Mouse (Mus musculus) G1E (cell line): ENCODE data around the gene Ugt1a5. TPM values are rescaled to one million over a fixed set of nuclear protein-coding genes. Genes with fewer than 3 reads are reported as not detected.
"Not testable (repeated sequence)": the region's sequence is repeated elsewhere in the genome, so short reads cannot be mapped to it uniquely, and the experiment has no call there.

Source experiments
- ATAC-seq: 2 replicates; pipeline ENCODE4 v1.8.0; 2016; ENCODE audit warnings: mild to moderate bottlenecking; ENCODE audit not compliant: insufficient number of reproducible peaks, poor library complexity, low FRiP score, severe bottlenecking; ENCODE audit errors: extremely low read depth
- DNase-seq: peaks from one replicate; pipeline ENCODE4 v3.0.0; 2012; ENCODE audit warnings: low spot score
- H3K27me3 ChIP-seq: 2 replicates; pipeline ENCODE4 v1.6.1; 2012; ENCODE audit warnings: mild to moderate bottlenecking, low read length, inconsistent platforms; ENCODE audit not compliant: insufficient read depth
- H3K36me3 ChIP-seq: replicated peaks from 2 replicates; pipeline ENCODE3; 2012; ENCODE audit warnings: mild to moderate bottlenecking, inconsistent platforms
- H3K4me1 ChIP-seq: 2 replicates; pipeline ENCODE4 v1.6.1; 2012; ENCODE audit warnings: low read depth, low read length, inconsistent platforms, mixed read lengths; ENCODE audit not compliant: insufficient read depth
- H3K4me3 ChIP-seq: 2 replicates; pipeline ENCODE4 v1.5.1; 2012; ENCODE audit warnings: low read depth, mild to moderate bottlenecking, inconsistent platforms, low read length, moderate library complexity, mixed read lengths
- H3K9me3 ChIP-seq: replicated peaks from 2 replicates; pipeline ENCODE4 v1.6.1; 2012; ENCODE audit warnings: inconsistent platforms
- CTCF ChIP-seq: IDR thresholded peaks from 2 replicates; pipeline ENCODE4 v1.5.1; 2012; ENCODE audit warnings: low read depth, low read length, inconsistent platforms, mixed read lengths
- GATA1 ChIP-seq: IDR thresholded peaks from 2 replicates; pipeline ENCODE4 v1.6.1; 2012; ENCODE audit warnings: borderline replicate concordance, low read length, inconsistent platforms, mixed read lengths
- GATA2 ChIP-seq: IDR thresholded peaks from 2 replicates; pipeline ENCODE4 v1.6.1; 2012; ENCODE audit warnings: low read depth, low read length, inconsistent platforms, borderline replicate concordance
- POLR2AphosphoS5 ChIP-seq: IDR thresholded peaks from 2 replicates; pipeline ENCODE4 v1.6.1; 2012; ENCODE audit warnings: low read depth, low read length, inconsistent platforms; ENCODE audit not compliant: insufficient replicate concordance
- TAL1 ChIP-seq: conservative IDR thresholded peaks from 2 replicates; pipeline ENCODE4 v1.6.1; 2012; ENCODE audit warnings: low read depth, low read length, inconsistent platforms, mixed read lengths
- polyA plus RNA-seq: library from polyadenylated mRNA; stranded (reverse); fragments of >175 nt; gene quantifications from 2 replicates; pipeline ENCODE4 v1.2.3, GENCODE M21; 2012
- total RNA-seq, 2 experiments: library from RNA; stranded (forward) in 1 of 2; stranded (reverse) in 1 of 2; fragments of 200-1000 nt in 1 of 2; fragments of >200 nt in 1 of 2; fragmentation: Nextera tagmentation in 1 of 2; gene quantifications; 2 replicates each; pipeline ENCODE4 v1.2.3; 2014 to 2017

Gene Ugt1a5
- total and polyA plus RNA-seq, 3 experiments, result 0.05 TPM; not detected in 2

DNA sequence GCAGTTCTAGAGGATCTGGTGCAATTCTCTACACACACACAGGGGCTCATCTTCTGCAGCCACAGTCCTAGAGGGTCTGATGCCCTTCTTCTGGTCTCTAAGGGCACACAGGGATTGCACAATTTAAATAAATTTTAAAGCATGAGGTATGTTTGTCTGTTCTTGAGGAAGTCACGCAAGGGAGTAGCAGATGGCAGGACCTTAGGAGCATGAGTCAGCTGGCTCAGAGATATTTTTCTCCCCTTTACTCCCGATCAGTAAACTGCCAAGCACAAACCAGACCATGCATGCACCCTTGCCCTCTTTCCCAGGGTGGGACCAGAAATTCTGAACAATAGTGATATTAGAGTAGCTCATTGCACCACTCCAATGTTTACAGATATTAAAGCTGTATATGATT is 7.4 kb upstream of the Ugt1a5 start:
- ATAC-seq (peak; percentile 45; the same call in 1 of the 2 replicates), DNase-seq (no peak)
- Histone ChIP-seq H3K4me1 (no peaks in the 10 kb centered on the region; the same call in 1 of the 2 replicates), H3K36me3 (no peaks in the 10 kb centered on the region), H3K9me3 (no peaks in the 10 kb centered on the region), H3K27me3 (0 out of 2 replicates have a peak, but pooled peaks cover 2% of the 10 kb centered on the region), H3K4me3 (no peak overlapping the region)
- TF ChIP-seq GATA2 (no peak), GATA1 (no peak), CTCF (no peak), POLR2AphosphoS5 (no peak)

DNA sequence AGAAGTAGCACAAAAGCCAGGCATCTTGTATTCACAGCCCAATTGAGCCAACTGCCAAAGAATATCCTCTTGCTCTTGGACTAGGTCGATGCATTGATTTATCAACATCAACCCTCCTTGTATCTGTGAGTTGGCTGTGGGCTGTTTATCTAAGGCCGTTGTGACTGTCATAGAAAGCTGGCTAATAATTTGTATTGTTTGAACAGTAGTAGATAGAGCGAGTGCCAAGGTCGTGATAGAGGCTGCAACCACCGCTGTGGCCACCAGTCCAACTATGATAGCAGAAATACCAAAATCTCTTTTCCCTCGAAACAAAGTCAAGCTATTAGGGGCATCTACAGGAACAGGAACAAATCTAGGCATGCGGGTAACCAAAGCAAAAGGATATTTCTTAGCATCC is 6.4 kb downstream of the Ugt1a5 start:
- ATAC-seq, DNase-seq, H3K27me3 ChIP-seq, H3K36me3 ChIP-seq, H3K4me1 ChIP-seq, H3K4me3 ChIP-seq: not testable (repeated sequence)
- H3K9me3 ChIP-seq, result peaks cover 23% of the 10 kb centered on the region

DNA sequence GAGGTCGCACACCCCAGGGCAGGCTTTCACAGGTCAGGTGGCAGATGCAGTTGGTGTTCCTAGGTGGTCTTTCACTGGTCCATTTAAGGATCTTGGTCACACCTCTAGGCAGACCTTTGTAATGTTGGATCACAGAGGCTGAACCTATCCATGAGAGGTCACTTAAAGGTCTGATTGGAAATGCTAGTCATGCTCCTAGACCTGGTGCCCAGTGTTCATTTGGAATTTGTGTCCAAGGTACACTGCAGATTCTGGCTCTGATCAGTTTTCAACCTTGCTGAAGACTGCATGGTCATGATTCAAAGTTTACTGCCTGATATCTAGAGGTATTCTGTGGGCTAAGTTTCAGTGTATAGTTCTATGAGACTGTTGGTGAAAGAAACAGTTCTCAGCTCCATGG is 13.8 kb downstream of the Ugt1a5 start:
- DNase-seq, result no peak
- no peak for ATAC-seq
- TF ChIP-seq GATA1 (no peak), CTCF (no peak), GATA2 (no peak), POLR2AphosphoS5 (no peak), TAL1 (no peak)

DNA sequence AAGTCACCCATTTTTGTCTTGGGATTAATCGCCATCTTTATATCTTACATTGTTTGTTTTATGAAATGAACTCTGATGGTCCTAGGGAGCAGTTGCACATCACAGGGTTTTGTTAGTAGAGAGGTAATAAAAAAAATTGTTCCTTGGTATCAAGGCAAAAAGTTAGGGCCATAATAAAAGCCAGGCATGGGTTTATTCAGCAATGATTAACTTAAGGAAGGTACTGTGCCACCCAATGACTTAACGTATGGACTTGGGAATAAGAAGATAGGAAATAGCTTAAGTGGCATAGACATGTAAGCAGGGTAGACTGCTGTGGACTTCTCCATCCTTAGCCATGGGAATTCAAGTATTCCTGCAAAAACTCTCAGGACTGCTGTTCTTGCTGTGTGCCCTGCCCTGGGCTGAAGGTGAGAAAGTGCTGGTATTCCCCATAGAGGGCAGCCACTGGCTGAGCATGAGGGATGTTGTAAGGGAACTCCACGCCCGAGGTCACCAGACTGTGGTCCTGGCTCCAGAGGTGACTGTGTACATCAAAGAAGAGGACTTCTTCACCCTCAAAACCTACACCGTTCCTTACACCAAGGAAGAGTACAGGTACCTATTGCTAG is 20.6 kb downstream of the Ugt1a5 start:
- ATAC-seq, result no peak
- no peaks in the 10 kb centered on the region for H3K4me1 ChIP-seq

More for the DNA sequence above, 13.8 kb downstream of the Ugt1a5 start:
- Histone ChIP-seq H3K4me1 (no peaks in the 10 kb centered on the region), H3K9me3 (peaks cover 16% of the 10 kb centered on the region), H3K36me3 (no peaks in the 10 kb centered on the region), H3K4me3 (no peak overlapping the region), H3K27me3 (no peaks in the 10 kb centered on the region)

GRCm38 (mm10) chr1:88192136-88192535 is 26.3 kb downstream of the Ugt1a5 start:
- Histone ChIP-seq H3K4me1 (no peaks in the 10 kb centered on the region), H3K9me3 (no peaks in the 10 kb centered on the region), H3K27me3 (no peaks in the 10 kb centered on the region), H3K4me3 (no peak overlapping the region), H3K36me3 (no peaks in the 10 kb centered on the region)
- no peak for DNase-seq
- ATAC-seq, result no peak
- TF ChIP-seq GATA1, result no peak
- no peak for TF ChIP-seq GATA2
- no peak for TF ChIP-seq CTCF
- TF ChIP-seq POLR2AphosphoS5, result no peak
- no peak for TF ChIP-seq TAL1

More for the DNA sequence above, 20.6 kb downstream of the Ugt1a5 start:
- H3K36me3 ChIP-seq, result no peaks in the 10 kb centered on the region
- no peak for TF ChIP-seq TAL1
- TF ChIP-seq CTCF, result no peak
- no peak for TF ChIP-seq GATA1
- TF ChIP-seq GATA2, result no peak
- TF ChIP-seq POLR2AphosphoS5, result no peak
- H3K9me3 ChIP-seq, result no peaks in the 10 kb centered on the region
- no peaks in the 10 kb centered on the region for H3K27me3 ChIP-seq
- no peak overlapping the region for H3K4me3 ChIP-seq
- no peak for DNase-seq

DNA sequence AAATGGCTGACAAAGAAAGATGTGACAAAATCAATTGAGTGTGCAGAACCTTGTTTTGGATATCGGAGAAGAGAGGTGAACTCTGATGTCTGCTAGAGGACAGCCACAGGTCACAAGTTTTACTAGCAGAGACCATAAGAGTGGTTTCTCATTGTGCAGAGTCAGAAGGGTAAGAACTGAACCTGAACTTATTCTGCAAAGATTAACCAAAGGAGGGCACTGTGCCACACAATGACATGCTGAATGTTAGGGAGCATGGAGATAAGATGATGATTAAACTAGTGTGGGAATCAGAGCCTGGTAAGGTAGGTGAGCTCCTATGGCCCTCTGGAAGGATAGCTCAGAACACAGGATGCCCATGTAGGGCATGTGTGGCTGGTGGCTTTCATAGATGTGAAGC is 29.9 kb downstream of the Ugt1a5 start:
- DNase-seq (no peak), ATAC-seq (no peak)
- H3K36me3 ChIP-seq, result no peaks in the 10 kb centered on the region
- TF ChIP-seq TAL1 (no peak), GATA1 (no peak), GATA2 (no peak), CTCF (no peak), POLR2AphosphoS5 (no peak)
- H3K9me3 ChIP-seq, result no peaks in the 10 kb centered on the region
- H3K4me3 ChIP-seq, result no peak overlapping the region
- H3K4me1 ChIP-seq, result no peaks in the 10 kb centered on the region
- peaks cover 7% of the 10 kb centered on the region for H3K27me3 ChIP-seq

DNA sequence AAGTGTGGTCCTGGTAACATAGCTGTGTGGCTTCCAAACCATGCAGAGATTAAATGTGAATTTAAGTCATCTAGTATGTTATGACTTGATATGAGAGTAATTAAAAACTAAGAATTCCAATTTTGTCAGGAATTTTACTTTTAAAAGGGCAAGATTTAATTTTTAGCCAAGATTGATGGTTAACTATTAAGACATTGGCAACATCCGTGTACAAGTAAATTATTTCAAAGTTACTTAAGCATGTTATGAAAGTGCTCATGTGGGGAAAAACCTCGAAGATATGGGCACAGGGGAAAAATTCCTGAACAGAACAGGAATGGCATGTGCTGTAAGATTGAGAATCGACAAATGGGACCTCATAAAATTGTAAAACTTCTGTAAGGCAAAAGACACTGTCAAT is 31.6 kb downstream of the Ugt1a5 start:
- Histone ChIP-seq H3K36me3 (no peaks in the 10 kb centered on the region), H3K27me3 (peaks cover 7% of the 10 kb centered on the region), H3K4me1 (no peaks in the 10 kb centered on the region), H3K9me3 (no peaks in the 10 kb centered on the region), H3K4me3 (no peak overlapping the region)
- TF ChIP-seq GATA2 (no peak), POLR2AphosphoS5 (no peak), GATA1 (no peak), TAL1 (no peak), CTCF (no peak)
- DNase-seq, result no peak
- ATAC-seq, result no peak
